In genomic region chr19:57362586-57362985, GRCm38 (mm10) we compare ENCODE assay signal across 8 mouse cellular contexts. TPM values are rescaled to one million over a fixed set of nuclear protein-coding genes. Genes with fewer than 3 reads are reported as not detected.
A peak's percentile ranks its signal among the peaks of the same experiment; 100 is the strongest.
DNase-seq lines count a peak whose midpoint lies in the region; ATAC-seq lines count a peak whose summit lies in the region.

No protein-coding gene starts in this region.

- DNase-seq in cerebellum, adult 18-20 months, result peak; percentile 21 to 22
- DNase-seq in cerebellum, postnatal 4 days (ENCODE audit: low spot score in 2 of 2), result no peak
- peak; percentile 25 for DNase-seq in 3T3-L1 (ENCODE audit: low read depth, low spot score)
- DNase-seq in forebrain, embryonic 10.5 days (ENCODE audit: extremely low spot score, low spot score), result no peak
- no peak for DNase-seq in liver, embryonic 11.5 days (ENCODE audit: low spot score)
- DNase-seq in urinary bladder, postnatal 36 days (ENCODE audit: low spot score in 2 of 2), result no peak
- DNase-seq in frontal cortex, postnatal 10 days (ENCODE audit: low spot score in 2 of 2), result no peak
- DNase-seq in left cerebral cortex, postnatal 14 days (ENCODE audit: low spot score in 2 of 2), result no peak

- peaks cover 82% of the 10 kb centered on the region for H3K4me1 ChIP-seq in forebrain, embryonic 10.5 days
- H3K4me1 ChIP-seq in liver, embryonic 11.5 days (replicated peaks; ENCODE audit: control insufficient read depth, insufficient read depth, low read length), result peaks cover 61% of the 10 kb centered on the region

- H3K36me3 ChIP-seq in forebrain, embryonic 10.5 days (replicated peaks), result peaks cover 9% of the 10 kb centered on the region; the same call in 1 of the 2 replicates
- H3K36me3 ChIP-seq in liver, embryonic 11.5 days (ENCODE audit: control insufficient read depth, insufficient read depth, low read length), result no peaks in the 10 kb centered on the region

- peak overlapping the region; percentile 65 for H3K4me2 ChIP-seq in liver, embryonic 11.5 days

- peak overlapping the region; percentile 49 for H3K9ac ChIP-seq in liver, embryonic 11.5 days (ENCODE audit: low read depth, low read length)

- no peak overlapping the region for H3K27ac ChIP-seq in forebrain, embryonic 10.5 days
- peak overlapping the region; percentile 41; the same call in 1 of the 2 replicates for H3K27ac ChIP-seq in liver, embryonic 11.5 days (ENCODE audit: low read depth, low read length)

- WGBS in forebrain, embryonic 10.5 days, result 51% methylated on average over 5 of the region's 5 CpGs
- 52% methylated on average over 5 of the region's 5 CpGs for WGBS in liver, embryonic 11.5 days

- peak overlapping the region; percentile 96 for H3K4me3 ChIP-seq in forebrain, embryonic 10.5 days
- H3K4me3 ChIP-seq in liver, embryonic 11.5 days (ENCODE audit: low read depth, low read length), result peak overlapping the region; percentile 87

- intact Hi-C loops in left cerebral cortex, postnatal 14 days (cut with DNase I), result no loop called here

- no peak for ATAC-seq in liver, embryonic 11.5 days (replicated peaks; ENCODE audit: low FRiP score)

- H3K9me3 ChIP-seq in forebrain, embryonic 10.5 days, result no peaks in the 10 kb centered on the region
- H3K9me3 ChIP-seq in liver, embryonic 11.5 days (ENCODE audit: control insufficient read depth, low read length), result no peaks in the 10 kb centered on the region

- H3K27me3 ChIP-seq in forebrain, embryonic 10.5 days (ENCODE audit: poor library complexity, severe bottlenecking), result no peaks in the 10 kb centered on the region
- no peaks in the 10 kb centered on the region for H3K27me3 ChIP-seq in liver, embryonic 11.5 days (replicated peaks; ENCODE audit: control insufficient read depth, insufficient read depth, low read length)

RNA-seq across cellular contexts. Expression of gene Fam160b1, which starts 2.1 kb away (rescaled TPM):
- polyA plus RNA-seq in forebrain, embryonic 10.5 days (2016; fragmentation: Nextera tagmentation; extraction: Ambion mirVana), result 9.4 and 9.5 TPM in 2 replicates
- 11.9 and 12.6 TPM in 2 replicates for polyA plus RNA-seq in liver, embryonic 11.5 days (2014; fragmentation: Nextera tagmentation; extraction: Ambion mirVana)
- total RNA-seq in left cerebral cortex, postnatal 14 days (2021), result 10 to 100 TPM; 22.6 to 23.5 TPM

RNA-seq across cellular contexts. Expression of gene Ablim1, which starts 47.9 kb away (rescaled TPM):
- polyA plus RNA-seq in forebrain, embryonic 10.5 days (2016; fragmentation: Nextera tagmentation; extraction: Ambion mirVana), result 20.5 and 21.0 TPM in 2 replicates
- 9.9 and 11.6 TPM in 2 replicates for polyA plus RNA-seq in liver, embryonic 11.5 days (2014; fragmentation: Nextera tagmentation; extraction: Ambion mirVana)
- 100 to 1,000 TPM; 105 to 120 TPM for total RNA-seq in left cerebral cortex, postnatal 14 days (2021)

Comparison
In these comparisons a context has a peak if more than half of its experiments do, and no peak if none do; other contexts are left out.
1. DNase-seq: peak in cerebellum, adult 18-20 months (2 of 2) and 3T3-L1 (single experiment); none in cerebellum, postnatal 4 days (0 of 2), forebrain, embryonic 10.5 days (single experiment), liver, embryonic 11.5 days (single experiment), urinary bladder, postnatal 36 days (0 of 2), frontal cortex, postnatal 10 days (0 of 2) and left cerebral cortex, postnatal 14 days (0 of 2).